Mouse (Mus musculus) B cell, adult 2 months (primary cell): Measurements from ENCODE around the gene Olfr978.
"Not testable (repeated sequence)": the region's sequence is repeated elsewhere in the genome, so short reads cannot be mapped to it uniquely, and the experiment has no call there.

Source experiments
- DNase-seq, 2 experiments: peaks; one replicate each; pipeline ENCODE4 v3.0.0; 2022

Gene Olfr978

DNA sequence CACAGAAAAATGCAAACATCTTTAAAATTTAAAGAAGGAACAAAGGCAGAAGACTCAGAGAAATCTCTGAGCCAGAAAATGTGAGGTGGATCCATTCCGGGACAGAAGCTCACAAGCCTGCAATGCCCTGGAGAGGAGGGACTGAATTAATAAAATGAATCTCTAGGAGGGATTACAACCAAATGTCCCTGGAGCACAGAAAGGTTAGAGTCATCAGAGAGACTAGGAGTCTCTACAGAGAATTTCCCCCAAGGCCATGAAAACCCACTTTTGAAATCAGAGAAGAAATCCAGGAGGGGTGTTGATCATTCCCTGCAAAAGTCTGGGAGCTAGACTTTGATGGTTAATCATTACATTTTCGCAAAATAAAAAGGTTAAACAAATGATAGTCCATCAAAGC is at the start of gene Olfr978:
Olfr978 (plus strand) TSS at position 301 of the 400 bp plus-strand sequence.
- DNase-seq: no peak

DNA sequence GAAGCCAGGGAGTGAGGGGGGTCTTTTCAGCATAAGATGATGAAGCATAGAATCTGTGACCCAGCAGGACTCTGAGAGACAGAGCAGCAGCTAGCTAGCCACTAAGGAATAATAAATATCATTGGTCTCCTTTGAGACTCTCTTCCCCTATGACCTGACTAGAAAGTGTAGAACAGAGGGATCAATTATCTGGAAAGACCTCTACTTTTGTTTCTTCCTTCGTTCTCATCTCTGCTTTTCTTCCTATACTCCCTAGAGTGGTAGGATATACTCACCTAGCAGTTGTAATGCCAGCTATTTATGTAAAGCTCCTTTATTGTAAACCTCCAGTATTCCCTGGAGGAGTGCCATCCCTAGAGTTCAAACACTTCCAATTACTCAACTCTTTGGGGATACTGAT is 40.0 kb upstream of the Olfr978 start, which contains the start of gene Olfr975:
Olfr975 (minus strand) TSS at position 101 of the 400 bp plus-strand sequence.
- DNase-seq: no peak

DNA sequence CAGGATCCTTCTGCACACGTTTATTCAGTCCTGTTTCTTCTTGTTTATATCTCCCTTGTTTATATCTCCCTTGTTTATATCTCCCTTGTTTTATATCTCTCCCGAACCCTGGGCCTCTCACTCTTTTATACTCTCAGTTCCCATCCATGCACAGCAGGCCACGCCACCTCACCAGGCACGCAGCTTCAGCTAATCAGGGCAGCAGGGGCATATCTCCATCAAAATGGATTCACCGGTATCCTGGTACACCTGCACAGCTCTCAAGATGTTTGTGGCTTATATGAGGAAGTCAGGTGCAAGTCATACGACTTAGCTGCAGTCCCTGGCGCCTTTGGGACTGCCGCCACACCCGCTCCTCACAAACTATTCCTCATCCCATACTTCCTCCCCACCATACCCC is 30.9 kb upstream of the Olfr978 start, which contains the start of gene Olfr976:
Olfr976 (minus strand) TSS at position 101 of the 400 bp plus-strand sequence.
- not testable (repeated sequence) for DNase-seq

DNA sequence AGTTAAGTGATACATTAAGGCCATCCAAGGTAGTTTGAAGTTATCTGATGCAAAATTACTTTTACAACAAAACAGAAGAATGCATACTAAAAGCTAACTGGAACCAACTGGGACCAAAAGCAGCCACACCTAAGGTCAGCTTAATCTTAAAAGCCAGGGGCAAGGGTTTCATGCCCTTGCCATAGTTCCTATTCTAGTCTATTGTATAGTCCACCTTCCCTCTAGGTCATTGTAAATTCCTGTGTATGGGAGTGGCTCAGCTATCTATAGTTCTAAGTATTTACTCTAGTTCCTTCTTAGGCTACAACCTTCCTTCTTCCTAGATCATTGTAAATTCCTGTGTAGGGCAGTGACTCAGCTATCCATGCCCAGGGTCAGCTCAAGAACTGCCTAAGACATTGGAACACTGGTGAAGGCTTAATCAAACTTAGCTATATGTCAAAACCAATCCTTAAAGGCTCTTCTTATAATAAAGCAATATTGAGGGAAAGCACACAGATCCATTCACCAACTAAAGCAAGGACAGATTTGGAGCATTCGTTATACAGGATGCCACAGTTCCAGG is 15.2 kb upstream of the Olfr978 start:
- not testable (repeated sequence) for DNase-seq

DNA sequence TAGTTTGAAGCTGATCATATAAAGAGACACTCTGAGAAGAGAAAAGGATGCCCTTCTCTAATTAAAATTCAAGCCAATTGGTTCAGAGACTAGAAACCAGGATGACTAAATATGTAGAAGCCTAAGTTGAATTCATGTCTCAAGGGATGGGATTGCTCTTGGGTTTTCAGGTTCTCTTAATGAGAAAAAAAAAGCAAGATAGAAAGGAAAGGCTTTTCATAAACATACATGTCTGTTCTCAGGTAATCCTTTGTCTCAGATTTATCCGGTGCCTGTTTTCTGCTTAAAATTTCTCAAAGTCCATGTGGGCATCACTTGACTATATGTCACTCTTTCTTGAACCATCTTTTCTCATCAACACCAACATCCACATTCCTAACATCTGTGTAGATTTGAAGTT is 11.5 kb downstream of the Olfr978 start, which contains the start of gene Olfr979:
Olfr979 (minus strand) TSS at position 101 of the 400 bp plus-strand sequence.
- no peak for DNase-seq

DNA sequence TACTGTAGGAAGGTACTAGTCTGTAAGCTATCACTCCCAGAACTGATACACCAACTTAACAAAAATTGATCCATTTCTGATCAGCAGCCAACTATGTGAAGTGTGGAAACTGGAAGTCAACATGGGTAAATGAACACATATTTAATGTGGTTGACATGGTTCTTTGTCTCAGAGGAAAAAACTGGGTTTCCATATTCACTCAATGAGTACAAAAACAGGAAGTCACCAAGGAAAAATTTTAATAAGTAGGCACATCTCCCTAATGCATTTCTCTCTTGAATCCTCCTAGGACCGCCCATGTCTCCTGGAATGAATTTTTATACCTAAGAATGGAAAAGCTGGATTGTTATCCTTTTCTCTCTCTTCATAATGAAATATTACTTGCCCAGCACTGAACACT is 17.6 kb downstream of the Olfr978 start, which contains the start of gene Olfr980:
Olfr980 (minus strand) TSS at position 101 of the 400 bp plus-strand sequence.
- DNase-seq: no peak

DNA sequence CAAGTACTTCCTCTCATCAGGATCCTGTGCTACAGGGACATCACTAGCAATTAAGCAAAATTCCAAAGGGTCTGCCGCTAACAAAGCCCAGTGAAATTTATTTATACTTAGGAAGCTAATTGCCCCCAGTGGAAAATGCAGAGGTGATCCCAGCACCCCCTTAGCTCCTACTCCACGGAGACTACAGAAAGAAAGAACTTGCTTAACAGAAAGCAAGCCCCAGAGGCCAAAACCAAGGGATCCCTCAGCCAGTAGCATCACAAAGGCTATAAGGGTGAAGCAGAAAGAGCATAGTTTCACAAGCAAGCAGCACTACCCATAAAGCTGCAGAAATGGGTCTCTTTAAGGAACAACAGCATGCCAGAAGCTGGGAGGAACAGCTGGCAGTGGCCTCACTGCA is 29.3 kb downstream of the Olfr978 start, which contains the start of gene Olfr981:
Olfr981 (plus strand) TSS at position 301 of the 400 bp plus-strand sequence.
- no peak for DNase-seq
